Mouse (Mus musculus) G1E (cell line): ENCODE measurements around the gene Dthd1. TPM values are rescaled to one million over a fixed set of nuclear protein-coding genes. Genes with fewer than 3 reads are reported as not detected.

Source experiments
- ATAC-seq: 2 replicates; pipeline ENCODE4 v1.8.0; 2016; ENCODE audit warnings: mild to moderate bottlenecking; ENCODE audit not compliant: insufficient number of reproducible peaks, poor library complexity, low FRiP score, severe bottlenecking; ENCODE audit errors: extremely low read depth
- DNase-seq: peaks from one replicate; pipeline ENCODE4 v3.0.0; 2012; ENCODE audit warnings: low spot score
- H3K27me3 ChIP-seq: 2 replicates; pipeline ENCODE4 v1.6.1; 2012; ENCODE audit warnings: mild to moderate bottlenecking, low read length, inconsistent platforms; ENCODE audit not compliant: insufficient read depth
- H3K36me3 ChIP-seq: replicated peaks from 2 replicates; pipeline ENCODE3; 2012; ENCODE audit warnings: mild to moderate bottlenecking, inconsistent platforms
- H3K4me1 ChIP-seq: 2 replicates; pipeline ENCODE4 v1.6.1; 2012; ENCODE audit warnings: low read depth, low read length, inconsistent platforms, mixed read lengths; ENCODE audit not compliant: insufficient read depth
- H3K4me3 ChIP-seq: 2 replicates; pipeline ENCODE4 v1.5.1; 2012; ENCODE audit warnings: low read depth, mild to moderate bottlenecking, inconsistent platforms, low read length, moderate library complexity, mixed read lengths
- H3K9me3 ChIP-seq: replicated peaks from 2 replicates; pipeline ENCODE4 v1.6.1; 2012; ENCODE audit warnings: inconsistent platforms
- CTCF ChIP-seq: IDR thresholded peaks from 2 replicates; pipeline ENCODE4 v1.5.1; 2012; ENCODE audit warnings: low read depth, low read length, inconsistent platforms, mixed read lengths
- GATA1 ChIP-seq: IDR thresholded peaks from 2 replicates; pipeline ENCODE4 v1.6.1; 2012; ENCODE audit warnings: borderline replicate concordance, low read length, inconsistent platforms, mixed read lengths
- GATA2 ChIP-seq: IDR thresholded peaks from 2 replicates; pipeline ENCODE4 v1.6.1; 2012; ENCODE audit warnings: low read depth, low read length, inconsistent platforms, borderline replicate concordance
- POLR2AphosphoS5 ChIP-seq: IDR thresholded peaks from 2 replicates; pipeline ENCODE4 v1.6.1; 2012; ENCODE audit warnings: low read depth, low read length, inconsistent platforms; ENCODE audit not compliant: insufficient replicate concordance
- TAL1 ChIP-seq: conservative IDR thresholded peaks from 2 replicates; pipeline ENCODE4 v1.6.1; 2012; ENCODE audit warnings: low read depth, low read length, inconsistent platforms, mixed read lengths
- polyA plus RNA-seq: library from polyadenylated mRNA; stranded (reverse); fragments of >175 nt; gene quantifications from 2 replicates; pipeline ENCODE4 v1.2.3, GENCODE M21; 2012
- total RNA-seq, 2 experiments: library from RNA; stranded (forward) in 1 of 2; stranded (reverse) in 1 of 2; fragments of 200-1000 nt in 1 of 2; fragments of >200 nt in 1 of 2; fragmentation: Nextera tagmentation in 1 of 2; gene quantifications; 2 replicates each; pipeline ENCODE4 v1.2.3; 2014 to 2017

The Dthd1 gene
- total and polyA plus RNA-seq, 3 experiments: 0.05 TPM; not detected in 2

DNA sequence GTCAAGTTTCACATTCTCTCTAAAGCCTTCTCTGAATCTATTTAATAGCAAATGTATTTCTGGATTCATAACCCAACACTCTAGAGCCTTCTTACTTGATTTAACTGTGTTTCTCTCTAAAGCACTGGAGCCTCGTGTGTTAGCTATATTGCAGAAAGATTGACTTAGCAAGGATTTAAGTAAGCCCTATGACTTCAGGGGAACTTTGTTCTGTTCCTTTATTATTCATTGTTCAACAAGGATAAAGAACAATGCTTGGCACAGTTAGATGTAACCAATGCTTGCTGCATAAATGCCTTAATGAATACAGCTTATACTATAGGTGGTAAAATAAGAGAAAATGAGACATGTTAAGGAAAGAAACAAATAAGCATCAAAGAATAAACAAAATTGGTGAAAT is 43.9 kb downstream of the Dthd1 start:
- no peak for TF ChIP-seq CTCF
- no peak for TF ChIP-seq GATA1
- no peak for TF ChIP-seq TAL1
- Histone ChIP-seq H3K4me3 (no peak overlapping the region), H3K27me3 (no peaks in the 10 kb centered on the region), H3K4me1 (no peaks in the 10 kb centered on the region), H3K36me3 (no peaks in the 10 kb centered on the region), H3K9me3 (no peaks in the 10 kb centered on the region)
- ATAC-seq (no peak), DNase-seq (no peak)

DNA sequence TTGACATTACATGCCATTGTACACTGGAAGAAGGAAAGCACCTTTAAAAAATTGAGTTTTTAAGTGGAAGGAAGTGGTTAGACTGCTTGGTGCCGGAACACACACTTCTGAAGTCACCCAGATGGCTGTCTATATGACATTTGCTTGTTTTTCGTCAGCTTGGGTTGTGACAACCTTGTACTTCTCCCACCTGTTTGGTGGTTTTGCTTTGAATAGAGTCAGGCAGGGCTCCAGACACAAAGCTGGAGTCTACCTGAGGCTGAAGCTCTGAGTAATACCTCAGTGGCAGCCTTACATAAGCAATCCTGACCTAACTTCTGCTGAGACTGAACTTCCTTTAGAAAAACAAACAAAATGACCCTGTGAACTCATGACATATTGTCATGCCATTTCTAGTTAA is 44.7 kb downstream of the Dthd1 start:
- no peaks in the 10 kb centered on the region for H3K9me3 ChIP-seq
- no peak for TF ChIP-seq GATA1
- TF ChIP-seq CTCF: no peak
- no peak for TF ChIP-seq POLR2AphosphoS5
- no peak for TF ChIP-seq TAL1
- TF ChIP-seq GATA2: no peak
- DNase-seq: no peak
- H3K36me3 ChIP-seq: no peaks in the 10 kb centered on the region
- no peak for ATAC-seq
- no peaks in the 10 kb centered on the region for H3K27me3 ChIP-seq
- no peak overlapping the region for H3K4me3 ChIP-seq
- H3K4me1 ChIP-seq: no peaks in the 10 kb centered on the region

DNA sequence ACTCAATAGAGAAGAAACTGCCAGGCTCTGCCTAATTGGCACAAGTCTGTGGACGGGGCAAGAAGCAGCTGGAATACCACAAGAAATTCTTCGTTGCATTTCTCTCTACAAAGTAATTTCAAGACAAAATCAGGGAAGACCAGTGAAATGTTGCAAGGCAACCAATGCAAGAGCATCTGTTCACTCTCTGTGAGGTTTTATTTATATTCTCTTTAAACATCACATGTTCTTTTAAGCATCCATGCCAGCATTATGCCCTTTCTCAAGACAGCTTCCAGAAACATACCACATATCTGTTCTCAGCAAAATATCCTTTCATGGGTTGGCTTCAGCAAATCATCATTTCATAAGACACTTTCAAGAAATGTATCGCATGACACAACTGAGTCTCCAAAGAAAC is 50.7 kb downstream of the Dthd1 start:
- no peaks in the 10 kb centered on the region for H3K27me3 ChIP-seq
- H3K9me3 ChIP-seq: no peaks in the 10 kb centered on the region
- DNase-seq (no peak), ATAC-seq (no peak)
- H3K4me3 ChIP-seq: no peak overlapping the region
- H3K4me1 ChIP-seq: no peaks in the 10 kb centered on the region
- no peak for TF ChIP-seq GATA1
- TF ChIP-seq GATA2: no peak
- TF ChIP-seq CTCF: no peak
- no peak for TF ChIP-seq TAL1
- TF ChIP-seq POLR2AphosphoS5: no peak
- H3K36me3 ChIP-seq: no peaks in the 10 kb centered on the region

DNA sequence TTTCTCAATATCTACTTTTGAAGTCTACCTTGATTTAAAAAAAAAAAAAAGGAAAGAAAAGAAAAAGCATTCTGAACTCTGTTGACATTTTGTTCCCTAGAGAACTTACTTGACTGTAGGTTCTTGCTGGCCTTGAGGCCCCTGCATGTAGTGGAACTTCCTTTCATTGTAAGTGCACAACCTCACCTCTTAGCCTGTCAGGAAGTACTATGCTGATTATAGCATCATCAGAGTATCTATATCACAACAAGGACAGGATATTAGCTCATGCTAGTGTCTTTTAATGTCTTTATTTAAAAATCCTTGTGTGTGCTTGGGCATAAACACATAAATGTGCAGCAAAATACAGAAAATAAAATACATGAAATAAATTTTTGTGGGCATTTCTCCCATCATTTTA is 53.4 kb downstream of the Dthd1 start:
- H3K4me1 ChIP-seq: no peaks in the 10 kb centered on the region
- H3K4me3 ChIP-seq: no peak overlapping the region
- H3K36me3 ChIP-seq: no peaks in the 10 kb centered on the region
- H3K9me3 ChIP-seq: no peaks in the 10 kb centered on the region
- H3K27me3 ChIP-seq: no peaks in the 10 kb centered on the region
- no peak for ATAC-seq
- DNase-seq: no peak
- TF ChIP-seq POLR2AphosphoS5 (no peak), TAL1 (no peak), GATA1 (no peak), GATA2 (no peak), CTCF (no peak)

DNA sequence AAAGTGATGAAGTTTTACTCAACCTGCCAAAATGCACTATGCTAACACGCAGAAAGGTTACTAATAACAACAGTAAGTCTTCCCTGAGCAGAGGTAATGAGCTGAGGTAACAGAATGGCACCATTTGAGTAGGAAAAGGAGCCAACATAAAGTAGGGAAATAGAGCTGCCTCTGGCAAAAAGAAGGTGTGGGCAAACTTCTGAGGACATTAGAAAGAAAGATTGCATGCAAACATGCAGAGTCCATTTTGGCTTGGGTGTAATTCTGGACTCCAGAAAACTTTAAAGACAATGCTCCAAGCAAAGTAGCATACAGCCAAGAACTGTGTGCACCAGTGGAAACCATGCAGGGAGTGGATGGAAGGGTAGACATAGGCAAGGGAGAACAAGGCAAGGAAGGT is 65.9 kb downstream of the Dthd1 start:
- TF ChIP-seq POLR2AphosphoS5 (no peak), GATA1 (no peak), TAL1 (no peak), CTCF (no peak), GATA2 (no peak)
- no peaks in the 10 kb centered on the region for H3K9me3 ChIP-seq
- H3K27me3 ChIP-seq: no peaks in the 10 kb centered on the region
- no peaks in the 10 kb centered on the region for H3K4me1 ChIP-seq
- no peak overlapping the region for H3K4me3 ChIP-seq
- no peaks in the 10 kb centered on the region for H3K36me3 ChIP-seq
- DNase-seq (no peak), ATAC-seq (no peak)

DNA sequence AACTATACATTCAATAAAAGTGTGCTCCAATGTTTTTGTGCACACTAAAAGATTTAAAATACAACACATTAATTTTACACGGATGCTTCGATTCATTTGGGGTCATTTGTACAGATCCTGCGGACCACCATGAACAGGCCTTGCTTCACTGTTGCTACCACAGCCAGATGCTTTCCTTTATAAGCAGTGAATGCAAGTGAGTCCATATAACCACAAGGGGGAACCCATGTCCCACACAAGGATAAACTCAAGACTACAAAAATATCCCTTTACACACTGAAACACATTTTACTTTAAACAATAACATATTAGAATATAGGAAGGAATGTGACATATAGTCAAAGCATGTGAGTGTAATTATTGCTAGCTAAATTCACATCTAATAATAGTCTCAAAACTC is 81.7 kb downstream of the Dthd1 start:
- Histone ChIP-seq H3K4me3 (no peak overlapping the region), H3K27me3 (no peaks in the 10 kb centered on the region), H3K36me3 (no peaks in the 10 kb centered on the region), H3K4me1 (no peaks in the 10 kb centered on the region), H3K9me3 (no peaks in the 10 kb centered on the region)
- no peak for DNase-seq
- TF ChIP-seq GATA2 (no peak), TAL1 (no peak), CTCF (no peak), GATA1 (no peak), POLR2AphosphoS5 (no peak)
- no peak for ATAC-seq

DNA sequence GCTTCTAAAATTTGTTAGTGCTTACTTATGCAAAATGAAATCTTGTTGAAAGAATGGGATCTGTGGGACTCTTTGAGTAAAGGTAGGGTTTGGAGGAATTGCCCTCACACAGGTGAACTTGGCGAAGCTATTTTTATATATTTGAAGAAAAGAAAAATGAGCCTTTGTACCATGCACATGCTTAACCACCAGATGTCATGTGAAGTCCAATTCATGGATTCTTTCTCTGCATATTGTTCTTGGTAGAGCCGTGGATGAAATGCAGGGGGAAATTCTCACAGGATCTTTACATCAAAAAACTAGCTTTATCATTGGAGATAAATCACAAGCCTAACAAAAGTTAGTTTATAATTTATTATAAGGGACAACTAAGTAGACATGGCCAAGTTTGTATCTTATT is 93.3 kb downstream of the Dthd1 start:
- H3K36me3 ChIP-seq: no peaks in the 10 kb centered on the region
- no peaks in the 10 kb centered on the region for H3K27me3 ChIP-seq
- ATAC-seq (no peak), DNase-seq (no peak)
- TF ChIP-seq TAL1 (no peak), GATA1 (no peak), CTCF (no peak), GATA2 (no peak), POLR2AphosphoS5 (no peak)
- no peaks in the 10 kb centered on the region for H3K4me1 ChIP-seq
- H3K9me3 ChIP-seq: no peaks in the 10 kb centered on the region
- H3K4me3 ChIP-seq: no peak overlapping the region

DNA sequence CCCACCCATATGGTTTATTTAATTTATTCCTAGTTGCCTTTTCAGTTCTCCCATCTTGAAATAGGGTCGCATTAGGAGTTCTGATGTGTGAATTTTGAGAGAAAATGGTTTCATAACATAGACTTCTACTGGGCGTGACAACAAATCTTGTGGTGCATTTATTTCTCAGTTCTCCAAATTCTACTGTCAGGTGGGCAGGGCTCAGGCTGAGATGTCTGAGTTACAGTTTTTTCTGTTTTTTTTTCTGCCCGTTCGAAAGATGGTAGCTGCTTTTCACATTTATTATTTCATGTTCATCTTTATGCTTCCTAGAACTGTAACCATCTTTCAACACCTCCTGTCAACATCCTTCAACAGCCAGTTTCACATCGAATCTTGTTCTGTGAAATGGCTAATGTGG is 95.5 kb downstream of the Dthd1 start:
- Histone ChIP-seq H3K36me3 (no peaks in the 10 kb centered on the region), H3K4me3 (no peak overlapping the region), H3K27me3 (no peaks in the 10 kb centered on the region), H3K4me1 (no peaks in the 10 kb centered on the region), H3K9me3 (peaks cover 2% of the 10 kb centered on the region; the same call in 1 of the 2 replicates)
- ATAC-seq: no peak
- TF ChIP-seq GATA1: no peak
- no peak for TF ChIP-seq POLR2AphosphoS5
- TF ChIP-seq TAL1: no peak
- no peak for TF ChIP-seq GATA2
- TF ChIP-seq CTCF: no peak
- no peak for DNase-seq
